Mouse (Mus musculus): ENCODE data around the gene Tshz2. TPM values are rescaled to one million over a fixed set of nuclear protein-coding genes. Genes with fewer than 3 reads are reported as not detected.

Gene Tshz2
- polyA plus RNA-seq, 1 experiment = not detected

DNA sequence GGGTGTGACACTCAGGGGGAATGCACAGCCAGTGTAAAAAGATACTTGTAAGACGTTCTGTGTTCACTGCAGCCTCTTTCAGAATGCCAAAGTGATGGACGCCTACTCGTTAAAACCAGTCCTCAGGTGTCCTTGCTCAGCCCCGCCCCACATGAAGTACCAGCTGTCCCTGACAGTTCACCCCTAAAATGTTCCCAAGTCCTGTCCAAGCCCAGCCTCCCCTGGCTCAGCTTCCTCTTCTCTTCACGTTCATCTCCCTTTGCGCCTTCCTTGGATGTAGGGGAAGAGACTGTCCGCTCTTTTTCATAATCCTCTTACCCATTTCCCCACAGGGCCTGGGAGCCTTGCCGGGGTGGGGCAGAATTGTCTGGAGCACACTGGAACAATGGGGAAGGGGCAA lies 374.0 kb downstream of the Tshz2 start:
- no peak overlapping the region for H3ac ChIP-seq (ENCODE audit: control insufficient read depth, insufficient read length, low read depth)
- no peaks in the 10 kb centered on the region for H3K79me3 ChIP-seq (ENCODE audit: low read depth)
- no peaks in the 10 kb centered on the region for H3K27me3 ChIP-seq (ENCODE audit: control insufficient read depth, insufficient read depth, insufficient read length)
- H3K4me3 ChIP-seq (ENCODE audit: insufficient read depth, poor library complexity, severe bottlenecking) = no peak overlapping the region
- H3K79me2 ChIP-seq (ENCODE audit: control insufficient read depth, insufficient read depth) = no peaks in the 10 kb centered on the region
- TF ChIP-seq MYOD1 (IDR thresholded peaks at IDR 0.05; ENCODE audit: control insufficient read depth, insufficient read length, low read depth) = no peak
- no peak for TF ChIP-seq MAX (IDR thresholded peaks at IDR 0.05)
- TF ChIP-seq MYOG (IDR thresholded peaks at IDR 0.05; ENCODE audit: control insufficient read depth, extremely low read depth, insufficient read length) = no peak
- no peak for TF ChIP-seq CEBPB (IDR thresholded peaks at IDR 0.05; ENCODE audit: low read depth)
- TF ChIP-seq FOSL1 (IDR thresholded peaks at IDR 0.05; ENCODE audit: insufficient read depth, low read length, poor library complexity, severe bottlenecking) = no peak
- H3K36me3 ChIP-seq (ENCODE audit: control insufficient read depth, insufficient read depth) = no peaks in the 10 kb centered on the region

DNA sequence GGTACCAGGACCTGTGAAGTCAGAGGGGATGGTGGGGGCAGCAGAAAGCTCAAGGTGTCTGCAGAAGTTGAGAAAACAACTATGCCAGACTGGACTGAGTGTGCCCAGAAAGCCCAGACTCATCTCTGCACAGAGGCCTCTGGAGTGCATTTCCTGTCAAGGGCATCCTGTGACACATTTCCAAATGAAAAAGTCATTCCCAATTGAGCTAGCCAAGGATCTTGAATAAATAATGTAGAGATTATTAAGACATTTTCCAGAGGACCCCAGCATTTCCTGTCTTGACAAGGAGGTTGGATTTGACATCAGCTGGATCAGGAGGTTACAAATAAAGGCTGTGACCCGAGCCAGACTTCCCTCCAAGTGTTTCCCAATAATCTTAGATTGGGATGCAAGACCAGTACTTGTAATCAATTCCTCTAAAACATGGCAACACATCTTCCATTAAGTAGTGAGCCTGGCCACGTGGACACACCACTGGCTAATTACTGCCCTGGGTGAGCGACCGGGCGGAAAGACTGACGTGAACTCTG lies 374.7 kb downstream of the Tshz2 start:
- TF ChIP-seq MYOD1 (IDR thresholded peaks at IDR 0.05; ENCODE audit: control insufficient read depth, insufficient read length, low read depth) = no peak
- TF ChIP-seq FOSL1 (IDR thresholded peaks at IDR 0.05; ENCODE audit: insufficient read depth, low read length, poor library complexity, severe bottlenecking) = no peak
- no peak for TF ChIP-seq MAX (IDR thresholded peaks at IDR 0.05)
- TF ChIP-seq USF1 (IDR thresholded peaks at IDR 0.05; ENCODE audit: low read depth) = no peak
- TF ChIP-seq MYOG (IDR thresholded peaks at IDR 0.05; ENCODE audit: control insufficient read depth, extremely low read depth, insufficient read length) = no peak
- TF ChIP-seq CEBPB (IDR thresholded peaks at IDR 0.05; ENCODE audit: low read depth) = no peak
- no peak for TF ChIP-seq CTCF (IDR thresholded peaks at IDR 0.05; ENCODE audit: control insufficient read depth, insufficient read depth, insufficient read length)
- Histone ChIP-seq H3ac (ENCODE audit: control insufficient read depth, insufficient read length, low read depth) (no peak overlapping the region), H3K4me3 (ENCODE audit: insufficient read depth, poor library complexity, severe bottlenecking) (no peak overlapping the region), H3K79me2 (ENCODE audit: control insufficient read depth, insufficient read depth) (no peaks in the 10 kb centered on the region), H3K27me3 (ENCODE audit: control insufficient read depth, insufficient read depth, insufficient read length) (no peaks in the 10 kb centered on the region), H3K36me3 (ENCODE audit: control insufficient read depth, insufficient read depth) (no peaks in the 10 kb centered on the region), H3K79me3 (ENCODE audit: low read depth) (no peaks in the 10 kb centered on the region)

DNA sequence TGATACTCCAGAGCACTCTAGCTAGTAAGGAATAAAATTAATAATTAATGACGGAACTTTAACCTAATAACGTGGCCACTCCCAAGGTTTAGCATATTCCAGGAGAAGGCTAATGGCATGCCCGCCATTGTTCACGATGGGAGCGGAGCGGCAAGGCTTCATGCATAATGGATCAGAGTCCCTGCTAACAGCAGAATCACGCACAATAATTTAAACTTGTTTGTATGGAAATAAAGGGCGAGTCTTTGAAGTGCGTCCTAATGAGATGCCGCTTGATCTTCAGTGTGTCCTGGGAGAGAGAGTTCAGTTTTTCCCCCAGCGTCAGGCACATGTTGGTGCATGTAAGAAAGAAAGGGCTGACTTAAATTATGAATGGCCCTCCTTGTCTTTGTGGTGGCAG lies 376.9 kb downstream of the Tshz2 start:
- no peaks in the 10 kb centered on the region for H3K36me3 ChIP-seq (ENCODE audit: control insufficient read depth, insufficient read depth)
- TF ChIP-seq MYOD1 (IDR thresholded peaks at IDR 0.05; ENCODE audit: control insufficient read depth, insufficient read length, low read depth) (no peak), FOSL1 (IDR thresholded peaks at IDR 0.05; ENCODE audit: insufficient read depth, low read length, poor library complexity, severe bottlenecking) (no peak), MAX (IDR thresholded peaks at IDR 0.05) (no peak), CTCF (IDR thresholded peaks at IDR 0.05; ENCODE audit: control insufficient read depth, insufficient read depth, insufficient read length) (no peak), USF1 (IDR thresholded peaks at IDR 0.05; ENCODE audit: low read depth) (no peak), MYOG (IDR thresholded peaks at IDR 0.05; ENCODE audit: control insufficient read depth, extremely low read depth, insufficient read length) (no peak)
- H3K79me2 ChIP-seq (ENCODE audit: control insufficient read depth, insufficient read depth) = no peaks in the 10 kb centered on the region
- H3K4me3 ChIP-seq (ENCODE audit: insufficient read depth, poor library complexity, severe bottlenecking) = no peak overlapping the region
- no peak overlapping the region for H3ac ChIP-seq (ENCODE audit: control insufficient read depth, insufficient read length, low read depth)
- H3K79me3 ChIP-seq (ENCODE audit: low read depth) = no peaks in the 10 kb centered on the region
- no peaks in the 10 kb centered on the region for H3K27me3 ChIP-seq (ENCODE audit: control insufficient read depth, insufficient read depth, insufficient read length)

DNA sequence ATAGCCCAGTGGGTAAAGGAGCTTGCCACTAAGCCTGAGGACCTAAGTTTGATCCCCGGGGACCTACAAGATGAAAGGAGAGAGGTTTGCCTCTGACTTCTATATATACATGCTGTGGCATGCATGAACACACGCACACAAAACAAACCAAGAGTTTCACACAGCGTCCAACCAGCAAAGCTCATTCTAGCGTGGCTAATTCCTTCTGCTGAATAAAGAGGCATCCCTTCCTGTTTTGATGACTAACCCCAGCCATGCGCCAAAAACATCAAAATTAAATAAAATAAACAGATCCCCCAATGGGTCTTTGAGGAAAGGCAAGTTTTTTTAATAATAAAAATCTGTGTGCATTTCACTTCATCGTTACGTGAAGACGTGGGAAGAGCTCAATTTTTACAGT lies 379.0 kb downstream of the Tshz2 start:
- Histone ChIP-seq H3K4me3 (ENCODE audit: insufficient read depth, poor library complexity, severe bottlenecking) (no peak overlapping the region), H3K79me2 (ENCODE audit: control insufficient read depth, insufficient read depth) (no peaks in the 10 kb centered on the region), H3K79me3 (ENCODE audit: low read depth) (no peaks in the 10 kb centered on the region), H3ac (ENCODE audit: control insufficient read depth, insufficient read length, low read depth) (no peak overlapping the region), H3K27me3 (ENCODE audit: control insufficient read depth, insufficient read depth, insufficient read length) (no peaks in the 10 kb centered on the region), H3K36me3 (ENCODE audit: control insufficient read depth, insufficient read depth) (no peaks in the 10 kb centered on the region)
- TF ChIP-seq USF1 (IDR thresholded peaks at IDR 0.05; ENCODE audit: low read depth) (no peak), CTCF (IDR thresholded peaks at IDR 0.05; ENCODE audit: control insufficient read depth, insufficient read depth, insufficient read length) (no peak), MAX (IDR thresholded peaks at IDR 0.05) (no peak), FOSL1 (IDR thresholded peaks at IDR 0.05; ENCODE audit: insufficient read depth, low read length, poor library complexity, severe bottlenecking) (no peak), MYOD1 (IDR thresholded peaks at IDR 0.05; ENCODE audit: control insufficient read depth, insufficient read length, low read depth) (no peak), CEBPB (IDR thresholded peaks at IDR 0.05; ENCODE audit: low read depth) (no peak), MYOG (IDR thresholded peaks at IDR 0.05; ENCODE audit: control insufficient read depth, extremely low read depth, insufficient read length) (no peak)

DNA sequence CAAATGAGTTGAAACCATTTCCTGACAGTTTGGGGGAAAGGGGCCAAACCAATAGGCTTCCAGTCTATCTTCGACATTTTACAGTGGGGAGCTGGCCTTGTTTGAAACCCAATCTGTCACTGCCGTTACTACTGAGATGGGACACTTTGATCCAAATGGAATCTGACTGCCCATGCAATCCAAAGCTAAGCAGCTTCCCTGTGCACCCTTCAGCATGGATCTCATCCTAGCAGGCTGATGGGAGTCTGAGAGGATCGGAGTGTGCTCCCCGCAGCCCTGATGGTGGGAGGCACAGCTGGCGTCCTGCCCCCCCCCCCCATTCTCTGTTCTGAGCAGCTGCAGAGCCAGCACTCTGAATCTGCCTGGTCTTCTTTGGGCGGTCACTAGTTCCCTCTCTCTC lies 384.5 kb downstream of the Tshz2 start:
- Histone ChIP-seq H3ac (ENCODE audit: control insufficient read depth, insufficient read length, low read depth) (no peak overlapping the region), H3K27me3 (ENCODE audit: control insufficient read depth, insufficient read depth, insufficient read length) (no peaks in the 10 kb centered on the region), H3K79me3 (ENCODE audit: low read depth) (no peaks in the 10 kb centered on the region), H3K79me2 (ENCODE audit: control insufficient read depth, insufficient read depth) (no peaks in the 10 kb centered on the region), H3K36me3 (ENCODE audit: control insufficient read depth, insufficient read depth) (no peaks in the 10 kb centered on the region), H3K4me3 (ENCODE audit: insufficient read depth, poor library complexity, severe bottlenecking) (no peak overlapping the region)
- TF ChIP-seq FOSL1 (IDR thresholded peaks at IDR 0.05; ENCODE audit: insufficient read depth, low read length, poor library complexity, severe bottlenecking) (no peak), CTCF (IDR thresholded peaks at IDR 0.05; ENCODE audit: control insufficient read depth, insufficient read depth, insufficient read length) (no peak), MAX (IDR thresholded peaks at IDR 0.05) (no peak), MYOD1 (IDR thresholded peaks at IDR 0.05; ENCODE audit: control insufficient read depth, insufficient read length, low read depth) (no peak)

DNA sequence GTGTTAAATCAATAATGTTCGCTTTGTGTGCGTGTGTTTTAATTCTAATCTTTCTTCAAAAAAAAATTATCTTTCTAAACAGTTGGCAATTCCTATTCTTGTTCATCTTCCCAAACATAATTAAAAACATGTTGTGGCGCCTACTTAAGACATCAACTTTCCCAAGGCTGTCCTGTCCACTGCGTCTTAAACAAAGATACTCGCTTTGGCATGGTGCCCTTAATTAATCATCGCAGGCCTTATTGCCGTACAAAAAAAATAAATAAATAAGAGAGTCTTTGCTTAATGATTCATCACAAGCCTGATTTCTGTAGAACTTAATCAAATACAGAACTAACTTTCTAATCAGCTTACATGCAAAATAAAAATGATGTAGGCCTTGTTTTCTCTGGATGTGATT lies 385.1 kb downstream of the Tshz2 start:
- H3K79me3 ChIP-seq (ENCODE audit: low read depth) = no peaks in the 10 kb centered on the region
- H3K36me3 ChIP-seq (ENCODE audit: control insufficient read depth, insufficient read depth) = no peaks in the 10 kb centered on the region
- H3K4me3 ChIP-seq (ENCODE audit: insufficient read depth, poor library complexity, severe bottlenecking) = no peak overlapping the region
- H3K27me3 ChIP-seq (ENCODE audit: control insufficient read depth, insufficient read depth, insufficient read length) = no peaks in the 10 kb centered on the region
- H3K79me2 ChIP-seq (ENCODE audit: control insufficient read depth, insufficient read depth) = no peaks in the 10 kb centered on the region
- no peak overlapping the region for H3ac ChIP-seq (ENCODE audit: control insufficient read depth, insufficient read length, low read depth)
- TF ChIP-seq MYOD1 (IDR thresholded peaks at IDR 0.05; ENCODE audit: control insufficient read depth, insufficient read length, low read depth) (no peak), CTCF (IDR thresholded peaks at IDR 0.05; ENCODE audit: control insufficient read depth, insufficient read depth, insufficient read length) (no peak), CEBPB (IDR thresholded peaks at IDR 0.05; ENCODE audit: low read depth) (no peak)
